Mouse (Mus musculus) thymus, adult 2 months (tissue): ENCODE measurements around the gene Gid4.

Experiments used
- CTCF ChIP-seq: fragments of 200-500 bp; IDR thresholded peaks from 2 replicates; pipeline ENCODE4 v1.5.1; 2012; ENCODE audit warnings: mild to moderate bottlenecking, control low read depth, low read length, moderate library complexity, borderline replicate concordance; ENCODE audit not compliant: control insufficient read depth, poor library complexity, insufficient read depth; ENCODE audit errors: extremely low read depth
- POLR2A ChIP-seq: fragments of 200-500 bp; IDR thresholded peaks from 2 replicates; pipeline ENCODE4 v1.6.1; 2012; ENCODE audit warnings: mild to moderate bottlenecking, low read length, control low read depth, moderate library complexity; ENCODE audit not compliant: control insufficient read depth, poor library complexity, insufficient read depth; ENCODE audit errors: extremely low read depth

- no peak for TF ChIP-seq POLR2A
- TF ChIP-seq CTCF: no peak
These were observed 10.7 kb downstream of the Gid4 start for GRCm38 (mm10) chr11:60427628-60428027.
